16 mouse cellular contexts compared by ENCODE assay signal in the genomic region with DNA sequence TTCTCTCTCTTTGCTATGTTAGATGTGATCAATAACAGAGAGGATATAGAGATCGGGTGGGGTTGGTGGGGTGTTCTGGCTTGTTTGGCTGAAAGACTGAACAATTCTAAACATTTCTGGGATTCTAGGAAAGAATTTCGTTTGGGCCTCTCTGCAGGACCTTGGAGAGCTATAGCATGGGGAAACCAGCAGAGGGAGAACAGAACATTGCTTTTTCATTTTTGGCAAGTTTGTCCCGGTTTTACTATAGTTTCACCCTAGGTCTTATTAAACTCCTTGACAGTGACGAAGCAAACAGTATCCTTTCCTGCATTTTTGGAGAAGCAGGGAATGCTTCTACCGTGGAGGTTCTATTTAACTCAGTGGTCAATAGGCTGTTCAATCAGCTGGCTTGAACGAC. TPM values are rescaled to one million over a fixed set of nuclear protein-coding genes. Genes with fewer than 3 reads are reported as not detected.
DNase-seq lines count a peak whose midpoint lies in the region; ATAC-seq and TF ChIP-seq lines count a peak whose summit lies in the region.
"Had no signal": no experiment of that assay in that cellular context is flagged by ENCODE, and none has a peak within 500 bp of the region (broad histone marks: within the 10 kb centered on the region; RNA-seq: fewer than 3 reads in every experiment).

No protein-coding gene starts in this region.

- peak; percentile 42 for DNase-seq in heart, adult 11 months
- no peak for DNase-seq in left cerebral cortex, adult 2 months (ENCODE audit: extremely low spot score in 1 of 2, low spot score in 2 of 2)
- DNase-seq in left cerebral cortex, adult 11 months (ENCODE audit: low spot score): no peak
- DNase-seq in G1E (ENCODE audit: low spot score): no peak
- peak; percentile 53 for DNase-seq in brain, adult 2 months (ENCODE audit: low read depth, low spot score)
- DNase-seq in spleen, postnatal 10 days (ENCODE audit: low spot score in 2 of 2): no peak
- DNase-seq: adrenal gland, postnatal 25 days; gastrocnemius, postnatal 36 days; kidney, adult 2 months; lung, postnatal 4 days; right cerebral cortex, postnatal 14 days had no signal

- peak; percentile 77 for TF ChIP-seq CTCF in left cerebral cortex, adult 2 months (IDR thresholded peaks at IDR 0.05)
- TF ChIP-seq CTCF in G1E (IDR thresholded peaks at IDR 0.05; ENCODE audit: low read depth, low read length): 0 out of 2 replicates have a peak, but pooled peaks have one; percentile 13

- H3K4me1 ChIP-seq in heart, embryonic 11.5 days (ENCODE audit: control insufficient read depth, insufficient read depth, low read length): peaks cover 11% of the 10 kb centered on the region
- peaks cover 45% of the 10 kb centered on the region for H3K4me1 ChIP-seq in G1E (ENCODE audit: insufficient read depth, low read depth, low read length)
- H3K4me1 ChIP-seq: embryonic facial prominence, embryonic 12.5 days; forebrain, embryonic 12.5 days; liver, embryonic 12.5 days had no signal

- H3K36me3 ChIP-seq in heart, embryonic 11.5 days (ENCODE audit: control insufficient read depth, insufficient read depth, low read length): no peaks in the 10 kb centered on the region
- no peaks in the 10 kb centered on the region for H3K36me3 ChIP-seq in G1E (replicated peaks)
- H3K36me3 ChIP-seq: embryonic facial prominence, embryonic 12.5 days; forebrain, embryonic 12.5 days; liver, embryonic 12.5 days had no signal

- ATAC-seq in heart, embryonic 11.5 days (replicated peaks; ENCODE audit: insufficient number of reproducible peaks, low FRiP score, low TSS enrichment): no peak
- no peak for ATAC-seq in G1E (ENCODE audit: extremely low read depth, insufficient number of reproducible peaks, low FRiP score, poor library complexity, severe bottlenecking)
- ATAC-seq: CD4-positive, CD25-positive, alpha-beta regulatory T cell, adult 4 months; liver, embryonic 12.5 days had no signal

- no peaks in the 10 kb centered on the region for H3K9me3 ChIP-seq in heart, embryonic 11.5 days (replicated peaks; ENCODE audit: control insufficient read depth, low read length)
- H3K9me3 ChIP-seq in G1E (replicated peaks): no peaks in the 10 kb centered on the region
- H3K9me3 ChIP-seq: embryonic facial prominence, embryonic 12.5 days; forebrain, embryonic 12.5 days; liver, embryonic 12.5 days had no signal

- 46% methylated on average over 6 of the region's 6 CpGs for WGBS in heart, embryonic 11.5 days (ENCODE audit: insufficient replicate concordance)

- no peak overlapping the region for H3K4me2 ChIP-seq in heart, embryonic 11.5 days
- H3K4me2 ChIP-seq: embryonic facial prominence, embryonic 12.5 days; forebrain, embryonic 12.5 days; liver, embryonic 12.5 days had no signal

- no peaks in the 10 kb centered on the region for H3K27me3 ChIP-seq in heart, embryonic 11.5 days (ENCODE audit: control insufficient read depth, insufficient read depth, low read length)
- no peaks in the 10 kb centered on the region for H3K27me3 ChIP-seq in G1E (ENCODE audit: insufficient read depth, low read length)
- H3K27me3 ChIP-seq: embryonic facial prominence, embryonic 12.5 days; forebrain, embryonic 12.5 days; liver, embryonic 12.5 days had no signal

- intact Hi-C loops in left cerebral cortex, adult 2 months (cut with DNase I): loop anchor here (1.0 to 5.0 kb wide), 2 partner anchors 55 to 887 kb away; no protein-coding TSS in a partner anchor

- H3K9ac ChIP-seq in heart, embryonic 11.5 days (ENCODE audit: low read depth, low read length): no peak overlapping the region
- H3K9ac ChIP-seq: embryonic facial prominence, embryonic 12.5 days; forebrain, embryonic 12.5 days; liver, embryonic 12.5 days had no signal

- no peak overlapping the region for H3K27ac ChIP-seq in heart, embryonic 11.5 days (ENCODE audit: low read depth, low read length)
- H3K27ac ChIP-seq in left cerebral cortex, adult 2 months: no peak overlapping the region
- H3K27ac ChIP-seq: embryonic facial prominence, embryonic 12.5 days; forebrain, embryonic 12.5 days; liver, embryonic 12.5 days had no signal

- H3K4me3 ChIP-seq in heart, embryonic 11.5 days (ENCODE audit: low read depth, low read length): no peak overlapping the region
- H3K4me3 ChIP-seq in left cerebral cortex, adult 2 months: no peak overlapping the region
- H3K4me3 ChIP-seq in G1E (ENCODE audit: low read depth, low read length): no peak overlapping the region
- H3K4me3 ChIP-seq: embryonic facial prominence, embryonic 12.5 days; forebrain, embryonic 12.5 days; liver, embryonic 12.5 days had no signal

RNA-seq across cellular contexts. Expression of a gene that starts 8.3 kb away (rescaled TPM):
- 29.4 and 31.1 TPM in 2 replicates for polyA plus RNA-seq in heart, embryonic 11.5 days (2014; fragmentation: Nextera tagmentation; extraction: Ambion mirVana)
- total RNA-seq in left cerebral cortex, adult 2 months (2021): 10 to 100 TPM; 34.5 to 38.2 TPM
- 599 and 631 TPM in 2 replicates for total RNA-seq in G1E (2014; fragmentation: Nextera tagmentation)
- total RNA-seq in G1E (2017): 107 and 108 TPM in 2 replicates
- polyA plus RNA-seq in G1E (2012): 47.9 and 51.0 TPM in 2 replicates

Comparison
In these comparisons a context has a peak if more than half of its experiments do, and no peak if none do; other contexts are left out.
1. DNase-seq: peak in heart, adult 11 months (single experiment) and brain, adult 2 months (single experiment); none in left cerebral cortex, adult 2 months (0 of 2), left cerebral cortex, adult 11 months (single experiment), G1E (single experiment) and spleen, postnatal 10 days (0 of 2).